Mouse (Mus musculus): ENCODE data around the gene Amhr2.

DNA sequence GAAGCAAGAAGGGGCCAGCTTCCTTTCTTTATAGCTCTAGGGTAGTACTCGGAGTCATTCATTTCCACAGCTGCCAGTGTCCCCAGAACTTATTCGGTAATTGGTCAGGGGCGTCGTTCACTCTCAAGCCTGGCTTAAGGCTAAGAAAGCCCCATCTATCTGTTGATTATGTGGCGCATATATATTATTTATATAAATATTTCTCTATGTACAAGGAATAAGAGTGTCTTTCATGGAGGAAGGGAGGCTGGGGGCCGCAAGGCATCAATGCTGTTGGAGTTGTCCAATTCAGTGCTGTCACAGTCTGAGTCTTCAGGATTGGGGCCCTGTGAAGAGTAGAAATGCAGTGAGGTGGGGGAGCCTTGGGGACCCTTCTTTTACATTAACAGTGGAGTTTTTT is 54.7 kb downstream of the Amhr2 start:
- TF ChIP-seq CTCF (IDR thresholded peaks at IDR 0.05; ENCODE audit: control insufficient read depth, insufficient read depth, insufficient read length) = no peak
- TF ChIP-seq MYOG (IDR thresholded peaks at IDR 0.05; ENCODE audit: control insufficient read depth, extremely low read depth, insufficient read length) = no peak
- TF ChIP-seq MYOD1 (IDR thresholded peaks at IDR 0.05; ENCODE audit: control insufficient read depth, insufficient read length, low read depth) = no peak
- TF ChIP-seq MAX (IDR thresholded peaks at IDR 0.05) = no peak
- no peak for TF ChIP-seq USF1 (IDR thresholded peaks at IDR 0.05; ENCODE audit: low read depth)
- TF ChIP-seq CEBPB (IDR thresholded peaks at IDR 0.05; ENCODE audit: low read depth) = no peak
